31 mouse cellular contexts compared by ENCODE assay signal in the genomic region with DNA sequence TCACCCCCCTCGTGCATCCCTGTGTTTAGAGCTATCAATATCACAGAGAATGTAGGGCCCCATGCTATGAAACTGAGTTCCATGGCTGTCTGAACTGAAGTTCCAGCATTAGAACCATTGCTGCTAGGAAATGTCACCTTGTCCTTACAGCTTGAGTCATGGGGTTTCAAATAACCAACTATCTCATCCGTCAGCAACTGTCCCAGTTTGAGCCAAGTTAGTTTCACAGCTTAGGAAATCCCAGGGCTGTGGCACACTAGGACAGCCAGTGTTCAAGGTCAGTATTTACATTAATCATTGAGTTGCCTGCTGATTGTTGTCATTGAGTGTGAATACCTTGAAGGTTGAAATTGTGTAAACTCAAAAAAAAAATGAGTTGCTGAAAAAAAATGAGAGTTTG.
DNase-seq lines count a peak whose midpoint lies in the region; ATAC-seq lines count a peak whose summit lies in the region.
"Had no signal": no experiment of that assay in that cellular context is flagged by ENCODE, and none has a peak within 500 bp of the region (broad histone marks: within the 10 kb centered on the region; RNA-seq: fewer than 3 reads in every experiment).

No protein-coding gene starts in this region.

- no peaks in the 10 kb centered on the region for H3K9me3 ChIP-seq in heart, embryonic 10.5 days
- H3K9me3 ChIP-seq: embryonic facial prominence, embryonic 10.5 days; embryonic facial prominence, embryonic 15.5 days; forebrain, embryonic 12.5 days; G1E; heart, embryonic 13.5 days; limb, embryonic 10.5 days; limb, embryonic 15.5 days; liver, embryonic 13.5 days; midbrain, embryonic 10.5 days; midbrain, embryonic 15.5 days had no signal

- H3K27ac ChIP-seq in heart, embryonic 10.5 days, result no peak overlapping the region
- H3K27ac ChIP-seq: embryonic facial prominence, embryonic 10.5 days; embryonic facial prominence, embryonic 15.5 days; forebrain, embryonic 12.5 days; heart, embryonic 13.5 days; hindbrain, embryonic 14.5 days; limb, embryonic 10.5 days; limb, embryonic 15.5 days; liver, embryonic 13.5 days; midbrain, embryonic 10.5 days; midbrain, embryonic 15.5 days had no signal

- DNase-seq in adrenal gland, adult (ENCODE audit: inconsistent age in 2 of 2, low spot score in 1 of 2), result peak; percentile 20 to 82
- DNase-seq in adrenal gland, adult 18-20 months (ENCODE audit: low spot score in 2 of 2), result no peak
- DNase-seq in heart, adult 11 months, result peak; percentile 90
- no peak for DNase-seq in heart, postnatal 36 days
- DNase-seq in heart, postnatal 10 days, result peak; percentile 8 to 14
- DNase-seq in heart, embryonic 10.5 days (ENCODE audit: low spot score), result no peak
- DNase-seq: cerebellum, adult 2 months; cerebellum, postnatal 14 days; gastrocnemius, postnatal 36 days; kidney, adult 11 months; kidney, postnatal 14 days; layer of hippocampus, adult 9-11 months; liver, embryonic 13.5 days; lung, adult 18-20 months; lung, postnatal 10 days; right cerebral cortex, postnatal 25 days; spleen, adult 18-20 months; thymus, postnatal 14 days had no signal

- intact Hi-C loops in heart, postnatal 36 days (cut with DNase I), result no loop called here
- intact Hi-C loops in heart, postnatal 10 days (cut with DNase I), result no loop called here

- no peak overlapping the region for H3K4me3 ChIP-seq in heart, embryonic 10.5 days
- H3K4me3 ChIP-seq: embryonic facial prominence, embryonic 10.5 days; embryonic facial prominence, embryonic 15.5 days; forebrain, embryonic 12.5 days; heart, embryonic 13.5 days; limb, embryonic 10.5 days; limb, embryonic 15.5 days; liver, embryonic 13.5 days; midbrain, embryonic 10.5 days; midbrain, embryonic 15.5 days had no signal

- H3K36me3 ChIP-seq in heart, embryonic 10.5 days, result no peaks in the 10 kb centered on the region
- H3K36me3 ChIP-seq: embryonic facial prominence, embryonic 10.5 days; embryonic facial prominence, embryonic 15.5 days; forebrain, embryonic 12.5 days; G1E; heart, embryonic 13.5 days; limb, embryonic 10.5 days; limb, embryonic 15.5 days; liver, embryonic 13.5 days; midbrain, embryonic 10.5 days; midbrain, embryonic 15.5 days had no signal

- ATAC-seq in megakaryocyte-erythroid progenitor cell, adult 5-6 weeks (replicated peaks; ENCODE audit: low FRiP score, low TSS enrichment, poor library complexity, severe bottlenecking), result no peak
- ATAC-seq: inflammation-experienced regulatory T-cells, adult 6 months had no signal

- WGBS in heart, embryonic 10.5 days, result 51% methylated on average over 2 of the region's 2 CpGs

- H3K27me3 ChIP-seq in heart, embryonic 10.5 days (ENCODE audit: insufficient read depth, poor library complexity, severe bottlenecking), result no peaks in the 10 kb centered on the region
- H3K27me3 ChIP-seq: CH12.LX; embryonic facial prominence, embryonic 15.5 days; forebrain, embryonic 12.5 days; heart, embryonic 13.5 days; limb, embryonic 15.5 days; liver, embryonic 13.5 days; midbrain, embryonic 15.5 days had no signal

- H3K4me1 ChIP-seq in heart, embryonic 10.5 days, result no peaks in the 10 kb centered on the region
- H3K4me1 ChIP-seq: embryonic facial prominence, embryonic 10.5 days; embryonic facial prominence, embryonic 15.5 days; forebrain, embryonic 12.5 days; limb, embryonic 10.5 days; limb, embryonic 15.5 days; liver, embryonic 13.5 days; midbrain, embryonic 10.5 days had no signal

Comparison
In these comparisons a context has a peak if more than half of its experiments do, and no peak if none do; other contexts are left out.
1. DNase-seq: peak in adrenal gland, adult (2 of 2), heart, adult 11 months (single experiment) and heart, postnatal 10 days (2 of 2); none in adrenal gland, adult 18-20 months (0 of 2), heart, postnatal 36 days (0 of 2) and heart, embryonic 10.5 days (single experiment).